Mouse (Mus musculus) left cerebral cortex, adult 9 months (tissue): ENCODE results near the gene Pax3.

Source experiments
- DNase-seq, 2 experiments: peaks; one replicate each; pipeline ENCODE4 v3.0.0; 2022; ENCODE audit warnings: low spot score in 2 of 2

The Pax3 gene

DNA sequence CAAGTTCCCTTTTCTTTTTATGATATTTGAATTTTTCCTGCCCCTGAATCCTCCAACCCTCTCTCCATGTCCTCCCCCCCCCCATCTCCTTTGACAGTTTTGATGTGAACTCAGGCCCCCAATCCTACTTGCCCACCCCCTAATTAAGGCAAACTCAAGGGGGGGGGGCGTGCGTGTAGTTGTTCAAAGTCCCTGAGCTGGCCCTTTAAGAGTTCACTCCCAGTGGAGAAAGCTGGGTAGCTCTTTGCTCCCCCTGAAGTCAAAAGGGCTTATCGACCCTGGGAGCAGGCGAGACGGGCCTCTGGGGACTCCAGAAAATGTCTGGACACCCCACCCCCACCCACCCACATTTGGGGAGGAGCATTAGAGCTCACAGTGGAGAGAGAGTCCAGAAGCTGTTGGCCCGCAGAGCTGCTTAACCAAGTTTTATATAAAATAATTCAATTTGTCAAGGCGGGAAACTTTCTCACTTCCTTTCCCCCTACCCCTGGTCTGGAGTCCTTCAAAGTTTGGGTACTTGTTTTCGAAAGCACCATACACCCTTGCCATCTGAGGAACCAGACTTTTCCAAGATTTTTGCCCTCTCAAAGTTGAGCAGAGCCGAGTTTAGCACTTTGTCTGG is 1.5 kb upstream of the Pax3 start:
- DNase-seq: no peak

- DNase-seq: no peak
These were observed 659 bp upstream of the Pax3 start for GRCm38 (mm10) chr1:78197351-78198234.

DNA sequence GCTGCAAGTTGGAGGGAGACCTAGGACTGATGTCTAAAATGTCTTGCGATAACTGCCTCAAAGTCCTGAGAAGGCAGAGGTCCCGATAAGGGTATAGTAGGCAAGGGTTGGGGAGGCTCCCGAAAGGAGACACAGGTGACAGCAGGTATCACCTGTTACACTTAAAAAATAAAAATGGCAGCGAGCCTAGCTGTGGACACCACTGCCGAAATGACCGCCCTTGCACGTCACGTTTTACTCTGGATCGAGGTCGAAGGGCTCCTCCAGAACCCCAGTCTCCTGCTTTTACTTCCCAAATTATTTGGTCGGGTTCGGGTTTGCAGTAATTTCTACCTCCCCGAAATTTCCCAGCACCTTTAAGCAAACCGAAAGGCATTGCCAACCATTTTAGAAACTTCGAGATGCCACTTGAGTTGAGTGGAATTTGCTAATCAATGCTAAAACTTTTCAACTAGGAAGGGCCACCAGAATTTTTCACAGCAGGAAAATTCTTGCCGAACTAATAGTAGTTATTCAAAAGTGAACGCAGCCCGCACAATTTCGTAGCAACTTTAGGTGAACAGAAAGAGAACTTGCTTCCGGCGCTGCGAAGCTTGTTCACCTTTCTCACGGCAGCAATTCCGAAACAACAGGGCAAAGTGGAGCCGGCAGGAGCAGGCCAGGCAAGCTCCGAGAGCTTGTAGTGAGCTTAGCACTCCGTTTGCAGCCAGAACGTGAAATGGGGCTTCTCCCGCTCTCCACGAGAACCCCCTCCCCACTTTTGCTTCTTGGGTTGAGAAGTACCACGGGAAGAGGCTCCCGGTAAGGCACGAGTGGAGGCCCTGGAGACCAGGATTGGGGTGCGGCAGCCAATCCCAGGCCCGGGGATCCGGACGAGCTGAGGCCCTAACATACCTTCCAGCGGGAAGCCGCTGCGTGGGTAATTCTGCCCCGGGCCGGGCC is 892 bp downstream of the Pax3 start:
- no peak for DNase-seq

DNA sequence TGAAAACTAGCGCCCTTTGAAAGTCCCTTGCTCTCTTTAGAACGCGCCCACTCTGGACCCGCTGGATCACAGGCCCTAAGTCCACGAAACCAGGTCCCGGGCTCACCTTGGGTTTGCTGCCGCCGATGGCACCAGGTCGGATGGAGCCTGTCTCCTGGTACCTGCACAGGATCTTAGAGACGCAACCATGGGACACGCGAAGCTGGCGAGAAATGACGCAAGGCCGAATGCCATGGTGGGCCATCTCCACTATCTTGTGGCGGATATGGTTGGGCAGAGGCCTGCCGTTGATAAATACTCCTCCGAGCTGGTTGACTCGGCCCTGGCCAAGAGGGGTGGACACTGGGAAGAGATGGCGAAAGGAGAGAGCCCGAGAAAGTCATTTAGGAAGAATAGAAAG is 1.8 kb downstream of the Pax3 start:
- no peak for DNase-seq

DNA sequence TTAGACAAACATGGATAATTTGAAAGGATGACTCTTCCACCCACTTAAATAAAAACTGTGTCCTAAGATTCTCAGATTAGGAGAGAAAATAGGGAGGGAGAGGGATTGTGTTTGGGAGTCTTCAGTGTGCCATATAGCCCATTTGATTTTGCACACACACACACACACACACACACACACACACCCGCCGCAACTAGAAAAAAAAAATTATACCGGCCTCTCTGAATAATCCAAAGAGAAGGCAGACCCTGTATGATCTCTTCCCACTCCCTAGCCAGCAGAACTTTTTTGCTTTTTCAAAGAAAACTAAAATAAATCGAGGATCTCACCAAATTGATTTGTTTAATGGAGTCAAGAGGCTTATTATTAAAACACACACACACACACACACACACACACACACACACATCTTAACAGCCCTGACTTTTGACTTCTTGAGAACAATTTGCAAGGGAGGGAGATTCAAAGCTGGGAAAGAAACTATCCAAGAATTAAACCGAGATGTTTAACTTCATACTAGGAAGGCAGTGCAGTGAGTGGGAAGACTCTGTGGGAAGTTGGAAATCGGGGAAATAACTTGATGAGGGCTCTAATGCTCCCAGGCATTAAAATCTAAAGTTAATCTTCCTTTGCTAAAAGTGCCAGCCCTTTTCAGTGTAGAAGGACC is 2.4 kb downstream of the Pax3 start:
- no peak for DNase-seq

DNA sequence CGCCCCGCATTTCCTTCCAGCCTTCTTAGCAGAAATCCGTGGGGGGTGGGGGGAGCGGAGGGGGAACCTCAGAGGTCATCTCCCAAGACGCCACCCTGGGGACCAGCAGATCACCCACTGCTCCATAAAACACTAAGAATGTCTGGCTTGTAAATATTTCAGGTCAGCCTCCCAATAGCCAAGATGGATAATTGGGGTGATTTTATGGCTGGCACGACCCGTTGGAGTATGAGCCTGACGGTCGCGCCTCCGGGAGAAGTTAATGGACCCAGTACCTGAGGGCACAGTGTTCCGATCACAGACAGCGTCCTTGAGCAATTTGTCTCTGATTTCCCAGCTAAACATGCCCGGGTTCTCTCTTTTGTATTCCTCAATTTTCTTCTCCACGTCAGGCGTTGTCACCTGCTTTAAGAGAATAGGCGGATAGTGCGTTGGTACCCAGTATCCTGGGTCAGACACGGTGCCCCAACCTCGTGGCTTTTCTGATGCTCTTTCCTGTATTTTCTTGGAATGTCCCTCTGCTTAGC is 3.4 kb downstream of the Pax3 start:
- DNase-seq: no peak

DNA sequence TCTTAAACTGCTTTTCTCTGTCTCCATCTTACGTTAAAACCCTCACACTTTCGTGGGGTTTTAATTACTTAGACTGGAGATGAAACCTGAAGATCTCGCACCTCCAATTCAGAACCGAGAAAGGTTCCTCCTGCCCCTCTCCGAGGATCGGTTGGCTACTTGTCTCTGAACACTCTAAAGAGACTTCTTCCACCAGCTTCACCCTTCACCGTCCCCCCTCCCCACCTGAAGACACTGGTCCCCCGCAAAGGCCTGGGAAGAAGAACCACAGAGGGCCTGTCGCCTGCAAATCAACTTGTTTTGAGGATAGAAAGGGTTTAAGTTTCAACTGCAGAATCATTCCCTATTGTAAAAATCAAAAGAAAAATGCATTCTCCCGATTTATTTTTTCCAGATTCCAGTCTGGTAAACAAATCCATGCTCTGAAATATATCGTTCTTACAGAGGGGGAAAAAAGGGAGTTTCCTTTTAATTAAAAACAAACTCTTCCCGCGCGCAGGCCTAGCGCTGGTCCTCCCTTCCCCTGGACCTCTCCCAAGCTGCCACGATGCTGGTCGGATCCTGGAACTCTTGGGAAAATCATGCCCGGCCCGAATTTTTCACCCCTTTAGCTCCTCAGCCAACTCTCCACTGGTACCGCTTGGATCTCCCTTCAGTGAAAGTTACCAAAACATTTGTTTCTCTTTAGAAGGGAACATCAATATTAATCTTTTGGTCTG is 4.0 kb downstream of the Pax3 start:
- DNase-seq: no peak

DNA sequence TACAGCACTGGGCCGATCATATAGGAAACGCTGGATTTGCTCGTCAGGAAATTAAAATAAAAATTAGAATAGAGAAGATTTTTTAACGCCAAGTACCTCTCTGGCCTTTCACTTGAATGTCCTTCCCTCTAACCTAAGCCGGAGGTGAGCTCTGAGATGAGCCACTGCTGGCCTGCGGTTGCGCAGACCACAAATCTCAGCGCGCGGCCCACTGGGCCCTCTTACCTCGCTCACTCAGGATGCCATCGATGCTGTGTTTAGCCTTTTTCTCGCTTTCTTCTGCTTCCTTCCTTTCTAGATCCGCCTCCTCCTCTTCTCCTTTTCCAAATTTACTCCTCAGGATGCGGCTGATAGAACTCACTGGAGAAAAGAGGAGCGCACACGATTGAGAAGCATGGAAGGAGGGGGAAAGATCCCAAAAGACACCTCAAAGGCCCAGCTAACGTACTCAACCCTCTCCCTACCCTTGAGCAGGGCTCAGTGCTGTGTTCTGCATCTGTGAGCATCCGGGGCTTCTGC is 4.7 kb downstream of the Pax3 start:
- no peak for DNase-seq

DNA sequence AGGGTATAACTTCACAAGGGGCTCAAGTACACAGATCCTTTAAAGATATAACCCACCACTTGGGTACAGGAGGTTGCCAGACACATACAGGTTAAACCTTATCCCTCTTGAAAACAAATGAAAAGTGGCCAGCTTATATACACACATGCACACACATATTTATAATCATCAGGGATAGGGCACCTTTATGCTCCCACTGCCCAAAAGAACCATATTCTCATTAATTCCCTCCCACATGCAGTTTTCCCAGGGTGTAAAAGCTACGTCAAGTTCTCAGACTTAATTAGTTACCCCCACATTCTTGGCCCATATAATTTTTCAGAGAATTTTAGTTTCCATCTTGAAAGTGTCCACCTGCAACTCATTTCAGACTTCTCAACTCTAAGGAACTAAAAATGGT is 5.2 kb downstream of the Pax3 start:
- no peak for DNase-seq

DNA sequence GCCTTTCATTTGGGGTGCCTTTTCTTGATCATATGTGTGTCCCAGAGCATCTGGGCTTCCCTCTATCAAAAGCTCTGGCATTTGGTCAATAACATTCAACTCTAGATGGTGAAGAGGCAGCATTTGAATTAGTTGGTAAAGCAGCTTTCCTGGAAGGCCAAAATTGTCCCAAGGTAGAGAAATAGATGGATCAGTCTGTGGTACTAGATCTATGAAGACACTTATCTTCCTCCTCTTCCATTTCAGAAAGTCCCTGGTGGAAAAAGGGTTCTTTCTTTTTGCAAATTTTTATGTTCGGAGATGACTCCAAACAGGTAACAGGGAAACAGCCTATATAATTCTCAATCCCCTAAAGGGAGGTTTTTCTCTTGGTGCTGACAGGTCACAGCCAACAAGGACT is 5.6 kb downstream of the Pax3 start:
- DNase-seq: no peak

DNA sequence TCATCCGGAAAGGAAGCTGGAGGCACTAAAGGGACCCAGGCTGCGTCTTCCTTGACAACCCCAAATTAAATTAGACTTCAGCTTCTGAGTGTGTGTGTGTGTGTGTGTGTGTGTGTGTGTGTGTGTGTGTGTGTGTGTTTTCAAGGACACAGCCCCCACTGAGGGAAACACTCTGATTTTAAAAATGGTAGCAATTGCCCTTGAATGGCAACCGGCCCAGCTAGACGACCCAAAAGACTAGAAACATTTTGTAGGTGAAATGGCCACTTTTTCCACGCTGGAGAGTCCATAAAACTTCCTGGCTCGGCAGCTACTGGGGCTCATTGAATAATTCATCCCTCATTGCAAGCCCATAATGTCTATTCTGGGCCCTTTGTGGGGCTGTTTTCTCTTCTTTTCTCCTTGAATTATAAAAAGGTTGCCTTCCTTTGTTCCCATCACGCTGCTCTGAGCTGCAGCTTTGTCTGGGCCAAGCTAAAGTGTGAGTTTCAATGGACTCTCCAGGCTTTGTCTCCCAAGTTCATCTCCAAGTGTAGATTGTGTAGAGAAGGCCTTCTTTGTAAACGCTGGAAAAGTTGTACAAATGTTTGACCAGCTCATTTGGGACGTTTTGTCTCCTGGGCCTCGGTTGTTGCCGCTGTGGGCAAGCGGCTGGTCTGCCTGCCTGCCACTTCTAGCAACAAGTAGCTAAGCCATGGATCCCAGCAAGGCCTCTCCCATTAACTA is 6.4 kb downstream of the Pax3 start:
- no peak for DNase-seq

DNA sequence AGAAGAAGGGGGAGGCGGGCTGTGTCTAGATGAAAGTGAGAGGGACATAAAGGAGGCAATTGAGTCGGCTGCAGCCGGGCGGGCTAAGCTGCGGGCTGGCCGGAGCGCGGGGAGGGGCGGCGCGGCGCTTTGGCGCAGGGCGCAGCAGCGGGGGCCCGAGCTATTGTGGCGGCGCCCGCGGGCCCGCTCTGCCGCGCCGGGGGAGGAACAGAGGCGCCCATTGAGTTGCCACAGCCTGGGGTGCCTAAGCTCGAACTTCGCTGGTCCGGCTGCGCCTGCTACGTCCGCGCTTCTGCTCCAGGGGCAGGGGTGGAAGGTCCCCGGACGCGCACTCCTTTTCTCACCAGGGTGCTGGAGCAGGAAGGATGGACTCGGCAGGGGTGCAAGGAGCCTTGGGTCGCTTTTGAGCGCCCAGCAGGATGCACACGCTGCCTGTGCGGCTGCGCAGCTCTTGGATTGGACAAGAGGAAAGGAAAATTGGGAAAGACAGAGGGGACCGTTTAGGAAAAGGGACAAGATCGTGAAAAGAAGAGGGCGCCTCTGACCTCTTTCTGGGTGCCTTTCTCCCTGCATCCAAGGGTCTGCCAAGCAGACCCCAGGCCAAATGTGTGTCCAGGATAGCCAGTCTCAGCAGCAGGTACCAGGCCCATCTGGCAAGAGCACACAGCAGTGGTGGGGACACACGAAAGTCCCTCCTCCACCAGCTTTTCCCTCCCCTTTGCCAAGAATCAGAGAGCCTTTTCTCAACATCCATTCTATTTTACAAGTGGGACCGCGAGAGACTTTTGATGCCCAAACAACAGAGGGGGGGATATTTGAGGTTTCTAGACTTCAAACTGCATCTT is 7.2 kb downstream of the Pax3 start:
- no peak for DNase-seq

DNA sequence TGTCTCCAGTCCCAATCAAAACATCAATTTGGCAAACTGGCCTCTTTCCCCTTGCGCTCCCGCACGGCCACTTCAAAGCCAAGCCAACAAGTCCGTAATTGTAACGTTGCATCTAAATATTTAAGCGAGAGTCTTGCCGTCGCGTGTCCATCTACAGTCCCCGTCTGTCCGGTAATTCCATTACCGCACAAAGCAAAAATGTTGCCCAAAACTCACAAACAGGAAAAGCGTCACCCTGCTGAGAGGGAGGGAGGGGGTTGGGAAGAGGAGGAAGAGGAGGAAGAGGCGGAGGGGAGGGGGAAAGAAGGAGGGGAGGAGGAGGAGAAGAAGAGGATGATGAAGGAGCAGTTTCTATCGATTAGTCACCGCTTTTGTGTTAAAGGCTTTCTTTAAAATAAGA is 7.9 kb downstream of the Pax3 start:
- no peak for DNase-seq

DNA sequence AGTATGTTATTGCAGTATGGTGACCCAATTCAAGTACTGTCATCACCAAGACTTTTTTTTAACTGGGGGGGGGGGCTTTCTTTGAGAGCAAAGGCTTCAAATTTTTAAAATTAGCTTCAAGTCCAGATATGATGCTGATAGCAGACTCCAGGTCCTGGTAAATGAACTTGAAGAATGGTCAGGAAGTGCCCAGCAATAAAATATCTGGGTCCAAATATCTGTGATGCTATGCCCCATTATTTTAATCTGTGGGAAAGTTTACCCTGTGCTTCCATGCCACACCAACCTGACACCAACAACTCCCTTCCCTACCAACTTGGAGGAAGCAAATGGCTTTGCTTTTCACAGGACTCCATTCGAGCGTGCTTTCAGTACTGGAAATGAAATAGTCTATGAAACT is 8.6 kb downstream of the Pax3 start:
- DNase-seq: no peak

DNA sequence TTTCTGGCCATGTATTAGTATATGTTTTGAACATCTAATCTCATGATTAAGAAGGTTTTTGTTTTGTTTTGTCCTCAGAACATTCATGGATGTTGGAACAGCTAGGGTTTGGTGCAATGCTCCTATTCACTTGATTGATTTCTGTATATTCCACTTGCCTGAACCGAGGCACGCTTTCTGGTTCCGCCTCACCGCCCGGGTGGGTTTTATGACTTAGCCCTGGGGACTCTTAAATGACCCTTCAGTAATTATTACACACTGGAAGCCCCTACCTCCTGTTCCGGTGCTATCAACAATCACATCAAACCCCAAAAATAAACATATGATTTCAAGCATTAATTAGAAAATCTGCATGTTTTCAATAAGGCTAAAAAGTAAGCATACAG is 9.2 kb downstream of the Pax3 start:
- no peak for DNase-seq

- DNase-seq: no peak
These were observed 9.7 kb downstream of the Pax3 start for GRCm38 (mm10) chr1:78187122-78187787.

- no peak for DNase-seq
These were observed 14.0 kb downstream of the Pax3 start for GRCm38 (mm10) chr1:78182954-78183353.

- no peak for DNase-seq
These were observed 15.1 kb downstream of the Pax3 start for GRCm38 (mm10) chr1:78181882-78182281.

DNA sequence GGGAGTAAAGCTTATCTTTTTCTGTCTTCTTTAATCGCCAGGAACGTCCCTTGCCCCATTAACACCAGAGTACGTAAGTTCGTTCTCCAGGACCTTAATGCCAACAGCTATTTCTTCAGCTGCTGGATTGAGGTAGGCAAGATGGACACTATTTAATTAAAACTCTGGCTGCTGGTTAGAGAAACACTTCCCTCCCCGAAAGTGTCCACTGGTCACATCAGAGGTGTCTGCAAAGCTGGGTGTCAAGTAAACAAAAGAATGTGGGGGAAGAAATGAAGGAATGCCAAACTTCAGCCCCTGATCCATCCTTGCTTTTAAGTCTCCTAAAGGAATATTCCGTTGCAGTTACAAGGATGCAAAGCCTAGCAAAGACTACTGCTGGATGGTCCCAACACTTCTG is 24.6 kb downstream of the Pax3 start:
- no peak for DNase-seq
